ENCODE assay signal across 18 mouse cellular contexts in genomic region chr8:116025321-116025720, GRCm38 (mm10).
A peak's percentile ranks its signal among the peaks of the same experiment; 100 is the strongest.
DNase-seq lines count a peak whose midpoint lies in the region; ATAC-seq lines count a peak whose summit lies in the region.
"Had no signal": no experiment of that assay in that cellular context is flagged by ENCODE, and none has a peak within 500 bp of the region (broad histone marks: within the 10 kb centered on the region; RNA-seq: fewer than 3 reads in every experiment).

No protein-coding gene starts in this region.

- DNase-seq in layer of hippocampus, adult 11-12 months (ENCODE audit: low spot score) = peak; percentile 20
- DNase-seq in layer of hippocampus, postnatal 36 days = no peak
- DNase-seq in right cerebral cortex, adult 18-20 months = peak; percentile 1
- no peak for DNase-seq in right cerebral cortex, postnatal 4 days
- DNase-seq in brain, adult 2 months (ENCODE audit: low read depth, low spot score) = peak; percentile 78
- no peak for DNase-seq in lung, postnatal 36 days
- DNase-seq: adrenal gland, postnatal 10 days; cerebellum, adult 11-12 months; cerebellum, adult 8-10 months; cerebellum, postnatal 14 days; forebrain, postnatal 0 days; gastrocnemius, adult 2 months; gastrocnemius, postnatal 14 days; heart, postnatal 14 days; heart, postnatal 4 days had no signal

- ATAC-seq in erythroblast, adult 5-6 weeks (replicated peaks; ENCODE audit: low FRiP score, poor library complexity, severe bottlenecking) = no peak
- ATAC-seq: forebrain, embryonic 14.5 days; forebrain, postnatal 0 days; Patski had no signal

Comparison
In these comparisons a context has a peak if more than half of its experiments do, and no peak if none do; other contexts are left out.
1. DNase-seq: peak in layer of hippocampus, adult 11-12 months (single experiment), right cerebral cortex, adult 18-20 months (single experiment) and brain, adult 2 months (single experiment); none in layer of hippocampus, postnatal 36 days (0 of 2), right cerebral cortex, postnatal 4 days (single experiment) and lung, postnatal 36 days (single experiment).